ENCODE assay signal across 10 mouse cellular contexts in the genomic region with DNA sequence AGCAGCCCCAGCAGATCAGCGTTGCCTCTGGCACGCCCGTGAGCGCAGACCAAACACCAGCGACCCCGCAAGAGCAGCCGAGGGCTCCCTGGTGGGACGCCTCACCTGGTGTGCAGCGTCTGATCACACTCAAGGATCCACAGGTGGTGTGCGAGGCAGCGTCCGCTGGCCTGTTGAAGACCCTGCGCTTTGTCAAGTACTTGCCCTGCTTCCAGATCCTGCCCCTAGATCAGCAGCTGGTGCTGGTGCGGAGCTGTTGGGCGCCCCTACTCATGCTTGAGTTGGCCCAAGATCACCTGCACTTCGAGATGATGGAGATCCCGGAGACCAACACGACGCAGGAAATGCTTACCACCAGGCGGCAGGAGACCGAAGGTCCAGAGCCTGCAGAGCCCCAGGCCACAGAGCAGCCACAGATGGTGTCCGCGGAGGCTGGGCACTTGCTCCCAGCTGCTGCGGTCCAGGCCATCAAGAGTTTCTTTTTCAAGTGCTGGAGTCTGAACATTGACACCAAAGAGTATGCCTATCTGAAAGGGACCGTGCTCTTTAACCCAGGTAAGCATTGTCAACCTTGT. TPM values are rescaled to one million over a fixed set of nuclear protein-coding genes. Genes with fewer than 3 reads are reported as not detected.
DNase-seq lines count a peak whose midpoint lies in the region; ATAC-seq lines count a peak whose summit lies in the region.
"Had no signal": no experiment of that assay in that cellular context is flagged by ENCODE, and none has a peak within 500 bp of the region (broad histone marks: within the 10 kb centered on the region; RNA-seq: fewer than 3 reads in every experiment).

No protein-coding gene starts in this region.

- DNase-seq in heart, adult 9 months (ENCODE audit: low spot score in 2 of 2): no peak
- DNase-seq in ZHBTc4 (ENCODE audit: low read depth, low spot score): peak; percentile 62
- DNase-seq in midbrain, embryonic 14.5 days: peak; percentile 6
- no peak for DNase-seq in frontal cortex, postnatal 14 days (ENCODE audit: low spot score in 2 of 2)
- no peak for DNase-seq in gastrocnemius, postnatal 36 days
- no peak for DNase-seq in urinary bladder, postnatal 14 days (ENCODE audit: low spot score)

- 15% methylated on average over 25 of the region's 25 CpGs for WGBS in heart, embryonic 15.5 days
- 35% methylated on average over 25 of the region's 25 CpGs for WGBS in forebrain, embryonic 16.5 days
- 22% methylated on average over 25 of the region's 25 CpGs for WGBS in midbrain, embryonic 14.5 days

- H3K9me3 ChIP-seq in heart, embryonic 15.5 days (replicated peaks): no peaks in the 10 kb centered on the region
- no peaks in the 10 kb centered on the region for H3K9me3 ChIP-seq in forebrain, embryonic 16.5 days (ENCODE audit: control insufficient read depth, low read length)
- no peaks in the 10 kb centered on the region for H3K9me3 ChIP-seq in midbrain, embryonic 14.5 days (ENCODE audit: control insufficient read depth, low read length)

- H3K9ac ChIP-seq in heart, embryonic 15.5 days: no peak overlapping the region
- peak overlapping the region; percentile 51 for H3K9ac ChIP-seq in forebrain, embryonic 16.5 days (replicated peaks; ENCODE audit: low read depth, low read length)
- H3K9ac ChIP-seq in midbrain, embryonic 14.5 days (replicated peaks; ENCODE audit: low read length): no peak overlapping the region

- H3K4me1 ChIP-seq in heart, embryonic 15.5 days (replicated peaks): peaks cover 2% of the 10 kb centered on the region; the same call in 1 of the 2 replicates
- H3K4me1 ChIP-seq in forebrain, embryonic 16.5 days (replicated peaks; ENCODE audit: control insufficient read depth, insufficient read depth, low read length): no peaks in the 10 kb centered on the region
- no peaks in the 10 kb centered on the region for H3K4me1 ChIP-seq in midbrain, embryonic 14.5 days (ENCODE audit: control insufficient read depth, insufficient read depth, low read length)

- no peak overlapping the region for H3K27ac ChIP-seq in heart, embryonic 15.5 days
- H3K27ac ChIP-seq in forebrain, embryonic 16.5 days (ENCODE audit: low read length): no peak overlapping the region
- no peak overlapping the region for H3K27ac ChIP-seq in midbrain, embryonic 14.5 days (replicated peaks; ENCODE audit: low read depth, low read length)

- ATAC-seq in heart, embryonic 15.5 days (replicated peaks; ENCODE audit: insufficient number of reproducible peaks, insufficient read depth, low FRiP score, low read depth): no peak
- ATAC-seq in forebrain, embryonic 16.5 days: no peak
- ATAC-seq in midbrain, embryonic 14.5 days (ENCODE audit: low FRiP score, low TSS enrichment): no peak

- H3K36me3 ChIP-seq in heart, embryonic 15.5 days: no peaks in the 10 kb centered on the region
- H3K36me3 ChIP-seq in forebrain, embryonic 16.5 days (ENCODE audit: control insufficient read depth, insufficient read depth): no peaks in the 10 kb centered on the region
- H3K36me3 ChIP-seq in midbrain, embryonic 14.5 days (ENCODE audit: control insufficient read depth, insufficient read depth, low read length): no peaks in the 10 kb centered on the region

- peaks cover 20% of the 10 kb centered on the region for H3K27me3 ChIP-seq in heart, embryonic 15.5 days
- H3K27me3 ChIP-seq in forebrain, embryonic 16.5 days (replicated peaks; ENCODE audit: control insufficient read depth, insufficient read depth, low read length): peaks cover 2% of the 10 kb centered on the region; the same call in 1 of the 2 replicates
- H3K27me3 ChIP-seq in midbrain, embryonic 14.5 days (ENCODE audit: control insufficient read depth, insufficient read depth, low read length): no peaks in the 10 kb centered on the region

- peak overlapping the region; percentile 63 for H3K4me2 ChIP-seq in heart, embryonic 15.5 days
- H3K4me2 ChIP-seq in forebrain, embryonic 16.5 days (ENCODE audit: low read length): peak overlapping the region; percentile 69
- peak overlapping the region; percentile 72 for H3K4me2 ChIP-seq in midbrain, embryonic 14.5 days (ENCODE audit: low read length)

- intact Hi-C loops in gastrocnemius, postnatal 36 days (cut with DNase I): no loop called here

- H3K4me3 ChIP-seq in heart, embryonic 15.5 days: peak overlapping the region; percentile 35
- H3K4me3 ChIP-seq in forebrain, embryonic 16.5 days (replicated peaks; ENCODE audit: low read length): peak overlapping the region; percentile 46
- H3K4me3 ChIP-seq in midbrain, embryonic 14.5 days (replicated peaks; ENCODE audit: low read depth, low read length): peak overlapping the region; percentile 39

RNA-seq across cellular contexts. Expression of a gene that starts 0.9 kb away (rescaled TPM):
- 0.10 TPM in 1 of 2 replicates, not detected in the other for polyA plus RNA-seq in heart, embryonic 15.5 days (2015; fragmentation: Nextera tagmentation; extraction: Ambion mirVana)
- polyA plus RNA-seq in forebrain, embryonic 16.5 days (2015; fragmentation: Nextera tagmentation; extraction: Ambion mirVana): 0.70 and 1.1 TPM in 2 replicates
- polyA plus RNA-seq in midbrain, embryonic 14.5 days (2014; fragmentation: Nextera tagmentation; extraction: Ambion mirVana): 0.16 and 0.78 TPM in 2 replicates
- not detected for total RNA-seq in gastrocnemius, postnatal 36 days (2021)
- total RNA-seq: MEL had no signal
- polyA plus RNA-seq: gonadal fat pad, adult 2 months had no signal

Comparison
In these comparisons a context has a peak if more than half of its experiments do, and no peak if none do; other contexts are left out.
1. DNase-seq: peak in ZHBTc4 (single experiment) and midbrain, embryonic 14.5 days (single experiment); none in heart, adult 9 months (0 of 2), frontal cortex, postnatal 14 days (0 of 2), gastrocnemius, postnatal 36 days (0 of 2) and urinary bladder, postnatal 14 days (single experiment).
2. Peak in every context shown above with its lines, with median percentiles within 50 percentile points of each other: H3K4me2 ChIP-seq and H3K4me3 ChIP-seq.